Mouse (Mus musculus) lung, postnatal 10 days (tissue): Measurements from ENCODE around the gene Magi1.

Source experiments
- DNase-seq: peaks from one replicate; pipeline ENCODE4 v3.0.0; 2021

The Magi1 gene

GRCm38 (mm10) chr6:94199696-94200095 lies 84.0 kb downstream of the Magi1 start:
- DNase-seq, result no peak

- DNase-seq, result no peak
Measured at GRCm38 (mm10) chr6:94197831-94198230, 85.9 kb downstream of the Magi1 start.

- peak; percentile 9 for DNase-seq
Measured at GRCm38 (mm10) chr6:94195303-94195911, 88.3 kb downstream of the Magi1 start.

GRCm38 (mm10) chr6:94190830-94191229 lies 92.9 kb downstream of the Magi1 start:
- no peak for DNase-seq

GRCm38 (mm10) chr6:94189379-94189778 lies 94.3 kb downstream of the Magi1 start:
- peak; percentile 46 for DNase-seq

- no peak for DNase-seq
Measured at GRCm38 (mm10) chr6:94186628-94187319, 96.9 kb downstream of the Magi1 start.

GRCm38 (mm10) chr6:94184268-94184667 lies 99.4 kb downstream of the Magi1 start:
- no peak for DNase-seq

- DNase-seq, result peak; percentile 44
Measured at GRCm38 (mm10) chr6:94183354-94183851, 100.3 kb downstream of the Magi1 start.

GRCm38 (mm10) chr6:94181673-94182255 lies 102.0 kb downstream of the Magi1 start:
- DNase-seq, result no peak

GRCm38 (mm10) chr6:94180331-94181150 lies 103.2 kb downstream of the Magi1 start:
- no peak for DNase-seq

- no peak for DNase-seq
Measured at GRCm38 (mm10) chr6:94177559-94177958, 106.2 kb downstream of the Magi1 start.

GRCm38 (mm10) chr6:94176705-94177104 lies 107.0 kb downstream of the Magi1 start:
- DNase-seq, result no peak

GRCm38 (mm10) chr6:94171250-94171649 lies 112.5 kb downstream of the Magi1 start:
- DNase-seq, result no peak

- DNase-seq, result no peak
Measured at GRCm38 (mm10) chr6:94169581-94170194, 114.0 kb downstream of the Magi1 start.

GRCm38 (mm10) chr6:94165951-94166350 lies 117.8 kb downstream of the Magi1 start:
- no peak for DNase-seq

- DNase-seq, result no peak
Measured at GRCm38 (mm10) chr6:94164753-94165536, 118.8 kb downstream of the Magi1 start.

GRCm38 (mm10) chr6:94163325-94163995 lies 120.3 kb downstream of the Magi1 start:
- DNase-seq, result no peak

GRCm38 (mm10) chr6:94162918-94163317 lies 120.8 kb downstream of the Magi1 start:
- DNase-seq, result no peak

GRCm38 (mm10) chr6:94159256-94159655 lies 124.5 kb downstream of the Magi1 start:
- no peak for DNase-seq

- no peak for DNase-seq
Measured at GRCm38 (mm10) chr6:94158119-94158848, 125.4 kb downstream of the Magi1 start.

- DNase-seq, result no peak
Measured at GRCm38 (mm10) chr6:94155996-94156395, 127.7 kb downstream of the Magi1 start.
